Mouse (Mus musculus) bone marrow macrophage, adult 2 months (primary cell): ENCODE measurements around the gene Adad1. TPM values are rescaled to one million over a fixed set of nuclear protein-coding genes. Genes with fewer than 3 reads are reported as not detected.
A peak's percentile ranks its signal among the peaks of the same experiment; 100 is the strongest.

Source experiments
- H3K27ac ChIP-seq: 2 replicates; pipeline ENCODE4 v1.5.1; 2012; ENCODE audit warnings: low read depth, low read length; ENCODE audit not compliant: insufficient read depth
- H3K4me1 ChIP-seq: 2 replicates; pipeline ENCODE4 v1.6.1; 2012; ENCODE audit warnings: low read length; ENCODE audit not compliant: control insufficient read depth, insufficient read depth
- H3K4me3 ChIP-seq: 2 replicates; pipeline ENCODE4 v1.5.1; 2012; ENCODE audit warnings: mild to moderate bottlenecking, low read length, moderate library complexity; ENCODE audit not compliant: insufficient read depth
- CTCF ChIP-seq: IDR thresholded peaks from 2 replicates; pipeline ENCODE4 v1.5.1; 2012; ENCODE audit warnings: low read depth, mild to moderate bottlenecking, low read length, moderate library complexity
- POLR2A ChIP-seq: IDR thresholded peaks from 2 replicates; pipeline ENCODE4 v1.6.1; 2012; ENCODE audit warnings: mild to moderate bottlenecking, low read depth, low read length, borderline replicate concordance
- polyA plus RNA-seq: library from polyadenylated mRNA; stranded (reverse); fragments of >200 nt; gene quantifications from 2 replicates; pipeline ENCODE4 v1.2.4, GENCODE M21; 2012; ENCODE audit not compliant: missing spikeins, insufficient read depth, insufficient read length

Adad1 gene
- polyA plus RNA-seq, 1 experiment: not detected

DNA sequence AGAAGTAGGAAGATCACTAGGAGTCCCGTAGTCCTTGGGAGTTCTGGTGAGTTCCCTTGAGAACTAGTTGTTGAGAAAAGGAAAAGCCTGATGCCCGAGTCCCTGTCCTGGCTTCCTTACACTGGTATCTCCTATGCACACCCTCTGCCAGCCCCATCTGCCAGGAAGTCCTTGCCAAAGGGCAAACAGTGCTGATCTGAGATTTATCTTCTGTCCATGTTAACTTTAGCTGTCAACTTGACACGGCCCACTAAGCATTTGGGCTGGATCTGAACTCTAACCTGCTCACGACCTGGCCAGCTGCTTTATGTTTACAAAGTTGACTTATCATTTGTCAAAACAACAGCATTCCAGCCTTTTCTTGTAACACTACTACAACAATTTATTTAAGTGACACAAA lies 73.9 kb downstream of the Adad1 start:
- H3K27ac ChIP-seq: no peak overlapping the region
- TF ChIP-seq POLR2A (no peak), CTCF (no peak)
- H3K4me1 ChIP-seq: peaks cover 29% of the 10 kb centered on the region
- H3K4me3 ChIP-seq: no peak overlapping the region

DNA sequence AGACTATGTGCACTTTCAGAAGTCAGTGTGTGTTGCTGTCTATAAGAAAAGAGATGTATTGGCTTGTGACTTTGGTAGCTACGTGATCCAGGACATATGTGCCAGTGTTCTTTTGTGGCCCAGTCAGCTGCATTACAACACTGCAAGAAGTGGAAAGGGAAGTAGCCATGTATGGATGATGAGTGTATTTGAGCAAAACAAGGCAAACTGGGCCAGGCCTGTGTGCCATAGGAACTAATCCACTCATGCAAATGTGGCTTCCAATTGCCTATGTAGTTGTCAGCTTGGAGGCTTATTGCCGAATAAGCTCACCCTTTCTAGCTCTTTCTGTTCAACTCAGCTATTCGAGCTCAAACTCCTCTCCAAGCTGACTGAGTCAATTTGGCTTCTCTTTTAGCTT lies 75.9 kb downstream of the Adad1 start:
- peak overlapping the region; percentile 80 for H3K27ac ChIP-seq
- TF ChIP-seq CTCF: no peak
- no peak for TF ChIP-seq POLR2A
- H3K4me1 ChIP-seq: peaks cover 33% of the 10 kb centered on the region
- no peak overlapping the region for H3K4me3 ChIP-seq

- H3K4me3 ChIP-seq: no peak overlapping the region
- peaks cover 33% of the 10 kb centered on the region for H3K4me1 ChIP-seq
- no peak for TF ChIP-seq POLR2A
- TF ChIP-seq CTCF: no peak
- peak overlapping the region; percentile 80 for H3K27ac ChIP-seq
Measured at GRCm38 (mm10) chr3:37140168-37140906, 77.0 kb downstream of the Adad1 start.

GRCm38 (mm10) chr3:37141827-37142226 lies 78.5 kb downstream of the Adad1 start:
- peaks cover 42% of the 10 kb centered on the region for H3K4me1 ChIP-seq
- TF ChIP-seq POLR2A: no peak
- no peak for TF ChIP-seq CTCF
- H3K4me3 ChIP-seq: no peak overlapping the region
- peak overlapping the region; percentile 80 for H3K27ac ChIP-seq

GRCm38 (mm10) chr3:37144979-37145378 lies 81.7 kb downstream of the Adad1 start:
- TF ChIP-seq CTCF (no peak), POLR2A (no peak)
- Histone ChIP-seq H3K27ac (no peak overlapping the region), H3K4me1 (peaks cover 30% of the 10 kb centered on the region), H3K4me3 (no peak overlapping the region)

- no peak overlapping the region for H3K4me3 ChIP-seq
- H3K4me1 ChIP-seq: peaks cover 18% of the 10 kb centered on the region
- no peak overlapping the region for H3K27ac ChIP-seq
- no peak for TF ChIP-seq CTCF
- no peak for TF ChIP-seq POLR2A
Measured at GRCm38 (mm10) chr3:37146406-37146805, 83.1 kb downstream of the Adad1 start.

- no peak overlapping the region for H3K27ac ChIP-seq
Measured at GRCm38 (mm10) chr3:37146810-37147209, 83.5 kb downstream of the Adad1 start.

DNA sequence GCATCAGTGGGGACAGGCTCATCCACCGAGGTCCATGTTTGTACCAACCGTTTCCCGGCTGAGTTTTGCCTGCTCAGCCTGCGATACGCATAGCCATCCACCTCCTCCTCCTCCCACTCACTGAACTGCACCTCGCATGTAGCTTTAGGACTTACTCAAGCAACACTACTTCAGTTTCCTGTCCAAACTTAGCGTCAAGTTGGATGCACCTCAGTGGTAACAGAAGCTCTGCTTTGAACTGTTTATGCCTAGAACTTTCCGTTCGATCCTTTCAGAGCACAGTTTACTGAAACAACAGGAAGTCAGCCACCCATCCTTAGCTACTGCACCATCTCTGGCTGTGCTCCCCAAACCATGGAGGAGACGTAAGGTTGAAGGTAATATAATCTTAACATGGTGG lies 88.9 kb downstream of the Adad1 start:
- no peak overlapping the region for H3K4me3 ChIP-seq
- H3K4me1 ChIP-seq: peaks cover 13% of the 10 kb centered on the region
- no peak overlapping the region for H3K27ac ChIP-seq
- TF ChIP-seq POLR2A (no peak), CTCF (no peak)

More at GRCm38 (mm10) chr3:37146810-37147209, 83.5 kb downstream of the Adad1 start:
- no peak overlapping the region for H3K4me3 ChIP-seq
- no peak for TF ChIP-seq CTCF
- TF ChIP-seq POLR2A: no peak
- H3K4me1 ChIP-seq: peaks cover 19% of the 10 kb centered on the region

DNA sequence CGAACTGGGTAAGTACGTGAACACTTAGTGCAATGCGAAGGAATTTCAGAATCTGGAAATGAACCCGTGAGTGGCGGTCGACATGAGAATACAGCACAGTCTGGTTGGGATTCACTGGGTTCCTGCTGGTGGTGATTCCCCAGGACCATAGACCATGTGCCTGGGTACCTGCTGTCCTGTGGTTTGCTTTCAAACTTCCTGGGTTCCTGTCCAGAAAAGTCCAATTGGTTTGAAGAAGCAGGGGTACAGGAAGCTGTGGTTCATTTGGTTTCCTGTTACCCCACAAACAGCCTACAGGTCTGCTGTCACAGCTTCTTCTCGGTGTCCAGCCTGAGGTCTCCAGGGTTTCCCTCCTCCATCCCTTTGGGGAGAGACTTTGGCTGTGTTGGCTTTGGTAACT lies 89.7 kb downstream of the Adad1 start:
- no peak for TF ChIP-seq POLR2A
- Histone ChIP-seq H3K4me1 (peaks cover 13% of the 10 kb centered on the region), H3K27ac (no peak overlapping the region), H3K4me3 (no peak overlapping the region)

DNA sequence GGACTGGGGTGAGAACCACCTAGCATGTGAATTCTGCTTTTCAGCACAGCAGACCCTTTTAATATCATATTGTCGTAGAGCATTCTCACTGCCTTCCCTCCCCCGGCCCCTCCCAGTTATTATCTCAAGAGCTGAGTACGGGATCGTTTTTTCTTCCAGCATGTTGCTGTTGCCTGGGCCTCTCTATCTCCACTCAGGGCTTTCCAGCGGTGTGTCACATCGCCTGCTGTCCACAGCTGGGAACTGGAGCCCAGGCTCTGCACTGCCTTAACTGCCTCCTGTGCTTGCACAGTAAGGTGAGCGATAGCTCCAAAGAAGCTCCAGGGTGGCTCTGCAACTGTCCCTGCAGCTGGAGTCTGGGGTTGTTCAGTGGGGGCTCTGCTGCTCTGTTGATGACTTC lies 91.1 kb downstream of the Adad1 start:
- H3K4me3 ChIP-seq: no peak overlapping the region
- no peak overlapping the region for H3K27ac ChIP-seq
- H3K4me1 ChIP-seq: peaks cover 13% of the 10 kb centered on the region
- TF ChIP-seq CTCF (no peak), POLR2A (no peak)
